Mouse (Mus musculus): ENCODE measurements around the gene Fam198a. TPM values are rescaled to one million over a fixed set of nuclear protein-coding genes. Genes with fewer than 3 reads are reported as not detected.
A peak's percentile ranks its signal among the peaks of the same experiment; 100 is the strongest.

Fam198a gene
- polyA plus RNA-seq, 1 experiment, result not detected

DNA sequence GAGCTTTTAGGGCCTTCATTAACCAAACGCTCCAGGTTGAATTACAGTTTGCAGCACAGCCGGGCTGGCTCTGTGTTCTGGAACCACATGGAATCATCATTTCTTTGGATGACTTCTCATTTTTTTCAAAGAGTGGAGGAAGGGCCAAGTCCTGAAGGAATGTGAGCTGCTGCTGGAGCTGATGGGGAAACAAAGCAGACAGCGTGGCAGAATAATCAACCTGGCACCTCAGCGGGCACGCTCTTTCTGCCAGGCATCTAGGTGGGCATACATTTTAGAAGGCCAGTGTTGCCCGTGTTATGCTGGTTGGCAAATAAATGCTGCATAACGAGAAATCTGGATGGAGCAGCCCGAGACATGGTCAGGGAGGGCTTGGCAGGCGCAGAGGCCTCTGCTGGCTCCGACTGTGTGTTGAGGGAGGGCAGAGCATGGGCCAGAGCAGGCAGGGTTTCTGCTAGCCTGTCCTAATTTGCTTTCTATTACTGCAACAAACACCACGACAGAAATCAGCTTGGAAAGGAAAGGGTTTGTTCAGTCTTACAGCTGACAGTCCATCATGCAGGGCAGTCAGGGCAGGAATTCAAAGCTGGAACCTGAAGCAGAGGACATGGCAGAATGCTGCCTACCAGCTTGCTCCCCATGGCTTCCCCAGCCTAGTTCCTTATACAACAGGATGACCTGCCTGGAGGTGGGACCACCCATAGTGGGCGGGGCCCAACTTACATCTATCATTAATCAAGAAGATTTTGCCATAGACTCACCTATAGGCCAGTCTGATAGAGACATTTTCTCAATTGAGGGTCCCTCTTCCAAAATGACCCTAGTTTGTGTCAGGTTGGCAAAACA lies 23.6 kb downstream of the Fam198a start:
- H3K4me1 ChIP-seq (ENCODE audit: control insufficient read depth, insufficient read depth, low read length), result no peaks in the 10 kb centered on the region
- no peak overlapping the region for H3K4me3 ChIP-seq (ENCODE audit: insufficient read depth, low read length)
- no peak for TF ChIP-seq POLR2A (IDR thresholded peaks at IDR 0.05; ENCODE audit: borderline replicate concordance, low read depth, low read length)
- TF ChIP-seq CTCF (IDR thresholded peaks at IDR 0.05; ENCODE audit: low read depth, low read length), result no peak
- no peak overlapping the region for H3K27ac ChIP-seq (ENCODE audit: insufficient read depth, low read depth, low read length)

DNA sequence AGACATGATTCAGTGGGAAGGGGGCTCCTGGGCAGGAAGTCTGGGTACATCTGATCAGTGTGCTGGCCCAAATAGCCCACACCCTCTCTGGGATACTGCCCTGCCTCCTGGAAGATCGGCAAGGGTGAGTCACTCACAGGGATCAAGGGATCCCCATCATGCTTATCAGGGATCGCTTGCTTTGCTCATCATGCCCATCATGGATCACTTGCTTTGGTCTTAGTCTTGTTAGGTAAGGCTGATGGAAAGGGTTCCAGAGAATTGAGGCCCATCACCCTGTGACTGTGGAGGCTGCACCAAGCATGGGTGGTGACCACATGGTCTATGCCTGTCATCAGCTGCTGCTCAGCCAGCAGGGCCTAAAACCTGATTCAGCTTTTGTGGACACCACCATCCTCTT lies 24.5 kb downstream of the Fam198a start:
- TF ChIP-seq POLR2A (IDR thresholded peaks at IDR 0.05; ENCODE audit: borderline replicate concordance, low read depth, low read length) (no peak), CTCF (IDR thresholded peaks at IDR 0.05; ENCODE audit: low read depth, low read length) (no peak)
- Histone ChIP-seq H3K27ac (ENCODE audit: insufficient read depth, low read depth, low read length) (no peak overlapping the region), H3K4me1 (ENCODE audit: control insufficient read depth, insufficient read depth, low read length) (no peaks in the 10 kb centered on the region), H3K4me3 (ENCODE audit: insufficient read depth, low read length) (no peak overlapping the region)

GRCm38 (mm10) chr9:121981046-121981445 lies 30.3 kb downstream of the Fam198a start:
- Histone ChIP-seq H3K4me3 (ENCODE audit: insufficient read depth, low read length) (no peak overlapping the region), H3K27ac (ENCODE audit: insufficient read depth, low read depth, low read length) (no peak overlapping the region), H3K4me1 (ENCODE audit: control insufficient read depth, insufficient read depth, low read length) (peaks cover 3% of the 10 kb centered on the region; the same call in 1 of the 2 replicates)
- TF ChIP-seq POLR2A (IDR thresholded peaks at IDR 0.05; ENCODE audit: borderline replicate concordance, low read depth, low read length) (no peak), CTCF (IDR thresholded peaks at IDR 0.05; ENCODE audit: low read depth, low read length) (no peak)

GRCm38 (mm10) chr9:121981466-121982105 lies 30.8 kb downstream of the Fam198a start:
- Histone ChIP-seq H3K4me3 (ENCODE audit: insufficient read depth, low read length) (no peak overlapping the region), H3K27ac (ENCODE audit: insufficient read depth, low read depth, low read length) (no peak overlapping the region), H3K4me1 (ENCODE audit: control insufficient read depth, insufficient read depth, low read length) (peaks cover 3% of the 10 kb centered on the region; the same call in 1 of the 2 replicates)
- TF ChIP-seq CTCF (IDR thresholded peaks at IDR 0.05; ENCODE audit: low read depth, low read length) (no peak), POLR2A (IDR thresholded peaks at IDR 0.05; ENCODE audit: borderline replicate concordance, low read depth, low read length) (no peak)

DNA sequence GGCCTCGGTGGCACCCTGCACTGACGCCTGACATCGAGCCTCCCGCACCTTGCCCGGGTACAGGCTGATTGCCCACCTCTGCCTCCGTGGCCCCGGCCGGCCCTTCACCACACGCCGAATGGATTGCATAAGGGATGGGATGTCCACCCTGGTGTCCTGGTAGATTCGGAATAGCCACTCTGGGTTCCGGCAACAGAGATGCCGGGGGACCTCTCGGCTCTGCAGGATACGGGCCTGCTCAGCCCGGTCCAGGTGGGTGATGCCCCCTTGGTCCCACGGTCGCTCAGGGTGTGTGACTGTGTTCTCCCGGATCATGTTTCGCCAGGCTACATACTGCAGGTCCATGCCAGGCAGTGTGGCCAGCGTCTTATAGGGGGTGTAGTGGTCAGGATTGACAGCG lies 31.4 kb downstream of the Fam198a start:
- Histone ChIP-seq H3K4me1 (ENCODE audit: control insufficient read depth, insufficient read depth, low read length) (peaks cover 3% of the 10 kb centered on the region; the same call in 1 of the 2 replicates), H3K4me3 (ENCODE audit: insufficient read depth, low read length) (no peak overlapping the region), H3K27ac (ENCODE audit: insufficient read depth, low read depth, low read length) (no peak overlapping the region)
- no peak for TF ChIP-seq CTCF (IDR thresholded peaks at IDR 0.05; ENCODE audit: low read depth, low read length)
- TF ChIP-seq POLR2A (IDR thresholded peaks at IDR 0.05; ENCODE audit: borderline replicate concordance, low read depth, low read length), result no peak

GRCm38 (mm10) chr9:121982665-121983064 lies 31.9 kb downstream of the Fam198a start:
- TF ChIP-seq POLR2A (IDR thresholded peaks at IDR 0.05; ENCODE audit: borderline replicate concordance, low read depth, low read length), result no peak
- TF ChIP-seq CTCF (IDR thresholded peaks at IDR 0.05; ENCODE audit: low read depth, low read length), result no peak
- no peak overlapping the region for H3K27ac ChIP-seq (ENCODE audit: insufficient read depth, low read depth, low read length)
- H3K4me1 ChIP-seq (ENCODE audit: control insufficient read depth, insufficient read depth, low read length), result peaks cover 3% of the 10 kb centered on the region; the same call in 1 of the 2 replicates
- no peak overlapping the region for H3K4me3 ChIP-seq (ENCODE audit: insufficient read depth, low read length)

DNA sequence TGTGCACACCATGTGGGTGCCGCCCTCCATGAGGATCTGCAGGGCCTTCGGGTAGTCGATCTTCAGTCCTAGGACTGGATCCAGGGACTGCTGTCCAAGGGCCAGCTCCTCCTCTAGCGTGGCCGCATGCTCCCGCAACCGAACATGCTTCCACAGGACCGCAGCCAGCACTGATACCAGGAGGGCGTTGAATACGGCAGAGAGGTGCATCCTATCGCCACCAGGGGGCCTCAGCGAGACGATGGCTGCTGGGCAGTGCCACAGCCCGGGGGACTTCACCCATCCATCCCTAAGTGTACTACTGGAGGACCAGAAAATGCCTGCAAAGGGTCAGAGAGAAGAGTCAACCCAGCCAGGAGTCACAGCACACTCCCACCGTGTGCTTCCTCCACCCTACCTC lies 32.7 kb downstream of the Fam198a start:
- H3K4me1 ChIP-seq (ENCODE audit: control insufficient read depth, insufficient read depth, low read length), result peaks cover 3% of the 10 kb centered on the region; the same call in 1 of the 2 replicates
- no peak overlapping the region for H3K4me3 ChIP-seq (ENCODE audit: insufficient read depth, low read length)
- TF ChIP-seq CTCF (IDR thresholded peaks at IDR 0.05; ENCODE audit: low read depth, low read length), result peak; percentile 34; the same call in 1 of the 2 replicates
- no peak for TF ChIP-seq POLR2A (IDR thresholded peaks at IDR 0.05; ENCODE audit: borderline replicate concordance, low read depth, low read length)
- no peak overlapping the region for H3K27ac ChIP-seq (ENCODE audit: insufficient read depth, low read depth, low read length)

GRCm38 (mm10) chr9:121984465-121985461 lies 34.0 kb downstream of the Fam198a start:
- Histone ChIP-seq H3K4me1 (ENCODE audit: control insufficient read depth, insufficient read depth, low read length) (peaks cover 3% of the 10 kb centered on the region; the same call in 1 of the 2 replicates), H3K4me3 (ENCODE audit: insufficient read depth, low read length) (no peak overlapping the region), H3K27ac (ENCODE audit: insufficient read depth, low read depth, low read length) (no peak overlapping the region)
- no peak for TF ChIP-seq POLR2A (IDR thresholded peaks at IDR 0.05; ENCODE audit: borderline replicate concordance, low read depth, low read length)
- TF ChIP-seq CTCF (IDR thresholded peaks at IDR 0.05; ENCODE audit: low read depth, low read length), result peak; percentile 92

- TF ChIP-seq POLR2A (IDR thresholded peaks at IDR 0.05; ENCODE audit: borderline replicate concordance, low read depth, low read length), result no peak
- no peak for TF ChIP-seq CTCF (IDR thresholded peaks at IDR 0.05; ENCODE audit: low read depth, low read length)
- H3K27ac ChIP-seq (ENCODE audit: insufficient read depth, low read depth, low read length), result no peak overlapping the region
- H3K4me3 ChIP-seq (ENCODE audit: insufficient read depth, low read length), result no peak overlapping the region
- H3K4me1 ChIP-seq (ENCODE audit: control insufficient read depth, insufficient read depth, low read length), result peaks cover 3% of the 10 kb centered on the region; the same call in 1 of the 2 replicates
These were observed 38.1 kb downstream of the Fam198a start for GRCm38 (mm10) chr9:121988910-121989309.
